Mouse (Mus musculus) erythroid progenitor cell, adult 5-6 weeks (primary cell): ENCODE measurements around the gene Papss2. TPM values are rescaled to one million over a fixed set of nuclear protein-coding genes. Genes with fewer than 3 reads are reported as not detected.

Source experiments
- ATAC-seq: replicated peaks from 2 replicates; pipeline ENCODE4 v1.8.0; 2016; ENCODE audit warnings: moderate number of reproducible peaks, mild to moderate bottlenecking, moderate TSS enrichment, inconsistent platforms; ENCODE audit not compliant: poor library complexity, low FRiP score, severe bottlenecking
- total RNA-seq, 2 experiments: library from RNA; stranded (forward) in 1 of 2; stranded (reverse) in 1 of 2; fragments of 150-400 nt in 1 of 2; fragments of 186-747, 209-891 nt in 1 of 2; gene quantifications; 2 replicates each; pipeline versions ENCODE4 v1.2.3 to v1.2.4; 2015 to 2017; ENCODE audit warnings: low replicate concordance in 2 of 2

Gene Papss2
- total RNA-seq, 2 experiments from 2014 or later: 3.4 to 6.3 TPM

- ATAC-seq: 0 out of 2 replicates have a peak, but pooled peaks have one; percentile 59
These were observed 94.1 kb downstream of the Papss2 start for GRCm38 (mm10) chr19:32689724-32690123.

GRCm38 (mm10) chr19:32696674-32697073 lies 101.1 kb downstream of the Papss2 start:
- ATAC-seq: no peak

GRCm38 (mm10) chr19:32702191-32702590 lies 106.6 kb downstream of the Papss2 start:
- ATAC-seq: no peak

- ATAC-seq: no peak
These were observed 113.4 kb downstream of the Papss2 start for GRCm38 (mm10) chr19:32708996-32709395.

- no peak for ATAC-seq
These were observed 114.7 kb downstream of the Papss2 start for GRCm38 (mm10) chr19:32710288-32710687.

- ATAC-seq: peak; percentile 95
These were observed 116.4 kb downstream of the Papss2 start for GRCm38 (mm10) chr19:32711761-32712541.

- peak; percentile 85 for ATAC-seq
These were observed 117.0 kb downstream of the Papss2 start for GRCm38 (mm10) chr19:32712588-32713042.

GRCm38 (mm10) chr19:32713471-32713870 lies 117.9 kb downstream of the Papss2 start:
- no peak for ATAC-seq

- ATAC-seq: no peak
These were observed 119.6 kb downstream of the Papss2 start for GRCm38 (mm10) chr19:32715201-32715600.

GRCm38 (mm10) chr19:32715681-32716080 lies 120.1 kb downstream of the Papss2 start:
- no peak for ATAC-seq

Other genes with a start within 250 kb of the Papss2 start
- 101 and 157 TPM in 2 replicates for gene Sgms1, start 206.1 kb upstream of the Papss2 start, total RNA-seq (2015; ENCODE audit: low replicate concordance)
- 108 and 137 TPM in 2 replicates for gene Sgms1, start 206.1 kb upstream of the Papss2 start, total RNA-seq (2017; ENCODE audit: low replicate concordance)
- 84.7 and 123 TPM in 2 replicates for gene Rpl9-ps6, start 129.2 kb upstream of the Papss2 start, total RNA-seq (2015; ENCODE audit: low replicate concordance)
- 19.6 and 57.5 TPM in 2 replicates for gene Rpl9-ps6, start 129.2 kb upstream of the Papss2 start, total RNA-seq (2017; ENCODE audit: low replicate concordance)
- 55.3 and 67.4 TPM in 2 replicates for gene Minpp1, start 110.0 kb upstream of the Papss2 start, total RNA-seq (2015; ENCODE audit: low replicate concordance)
- 49.5 and 71.1 TPM in 2 replicates for gene Minpp1, start 110.0 kb upstream of the Papss2 start, total RNA-seq (2017; ENCODE audit: low replicate concordance)
- 22.6 and 28.5 TPM in 2 replicates for gene Atad1, start 144.0 kb downstream of the Papss2 start, total RNA-seq (2015; ENCODE audit: low replicate concordance)
- 9.9 and 22.1 TPM in 2 replicates for gene Atad1, start 144.0 kb downstream of the Papss2 start, total RNA-seq (2017; ENCODE audit: low replicate concordance)
- gene Pten, start 161.7 kb downstream of the Papss2 start, total RNA-seq (2015; ENCODE audit: low replicate concordance): 26.7 and 34.0 TPM in 2 replicates
- 19.2 and 25.2 TPM in 2 replicates for gene Pten, start 161.7 kb downstream of the Papss2 start, total RNA-seq (2017; ENCODE audit: low replicate concordance)